Mouse (Mus musculus): Measurements from ENCODE around the gene Pheta2.
"Not testable (repeated sequence)": the region's sequence is repeated elsewhere in the genome, so short reads cannot be mapped to it uniquely, and the experiment has no call there.

The Pheta2 gene

DNA sequence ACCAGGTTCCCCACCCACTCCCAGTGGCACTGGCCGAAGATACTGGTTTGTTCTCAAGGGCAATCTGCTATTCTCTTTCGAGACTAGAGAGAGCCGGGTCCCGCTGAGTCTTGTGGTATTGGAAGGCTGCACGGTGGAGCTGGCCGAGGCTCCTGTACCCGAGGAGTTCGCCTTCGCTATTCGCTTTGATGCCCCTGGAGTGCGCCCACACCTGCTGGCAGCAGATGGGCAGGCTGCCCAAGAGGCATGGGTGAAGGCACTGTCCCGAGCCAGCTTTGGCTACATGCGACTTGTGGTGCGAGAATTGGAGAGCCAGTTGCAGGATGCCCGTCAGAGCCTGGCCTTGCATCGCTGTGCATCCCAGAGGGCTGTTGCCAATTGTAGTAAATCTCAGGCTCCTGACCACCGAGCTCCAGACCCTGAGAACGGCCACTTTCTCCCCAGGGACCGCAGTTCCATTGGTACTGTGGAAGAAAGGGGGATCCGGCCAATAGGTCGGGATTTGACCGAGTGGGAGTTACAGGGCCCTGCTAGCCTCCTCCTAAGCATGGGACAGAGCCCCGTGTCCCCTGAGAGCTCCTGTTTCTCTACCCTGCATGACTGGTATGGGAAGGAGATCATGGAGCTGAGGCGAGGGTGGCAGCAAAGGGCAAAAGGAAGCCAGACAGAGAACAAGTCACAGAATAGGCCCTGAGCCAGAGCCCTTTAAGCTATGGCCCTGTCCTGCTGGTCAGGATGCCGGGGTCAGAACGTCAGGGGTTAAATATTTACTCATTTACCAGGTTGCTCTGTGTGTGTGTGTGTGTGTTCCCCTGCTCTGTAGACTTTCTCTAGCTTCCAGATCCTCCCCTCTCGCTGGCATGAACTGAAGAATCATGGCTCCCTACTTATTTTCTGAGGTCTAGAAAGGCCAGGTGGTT, 4.9 kb downstream of the Pheta2 start:
- DNase-seq (ENCODE audit: extremely low read depth, low read depth), result no peak

DNA sequence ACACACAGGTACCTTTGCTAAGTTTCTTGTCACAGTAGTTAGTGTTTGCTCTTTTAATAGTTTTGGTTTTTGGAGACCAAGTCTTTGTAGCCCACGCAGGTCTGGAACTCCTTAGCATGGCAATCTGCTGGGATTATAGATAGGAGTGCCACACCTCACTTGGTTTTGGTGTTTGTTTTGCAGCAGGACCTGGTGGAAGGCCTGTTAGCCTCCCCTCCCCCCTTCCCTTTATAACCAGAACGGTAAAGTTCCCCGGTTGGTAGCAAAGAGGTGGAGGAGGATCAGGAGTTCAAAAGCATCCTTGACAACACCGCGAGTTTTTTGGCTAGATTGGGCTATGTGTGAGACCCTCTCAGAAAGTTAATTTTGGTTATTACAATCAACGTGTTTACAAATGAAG, 6.2 kb downstream of the Pheta2 start:
- no peak for DNase-seq (ENCODE audit: extremely low read depth, low read depth)

DNA sequence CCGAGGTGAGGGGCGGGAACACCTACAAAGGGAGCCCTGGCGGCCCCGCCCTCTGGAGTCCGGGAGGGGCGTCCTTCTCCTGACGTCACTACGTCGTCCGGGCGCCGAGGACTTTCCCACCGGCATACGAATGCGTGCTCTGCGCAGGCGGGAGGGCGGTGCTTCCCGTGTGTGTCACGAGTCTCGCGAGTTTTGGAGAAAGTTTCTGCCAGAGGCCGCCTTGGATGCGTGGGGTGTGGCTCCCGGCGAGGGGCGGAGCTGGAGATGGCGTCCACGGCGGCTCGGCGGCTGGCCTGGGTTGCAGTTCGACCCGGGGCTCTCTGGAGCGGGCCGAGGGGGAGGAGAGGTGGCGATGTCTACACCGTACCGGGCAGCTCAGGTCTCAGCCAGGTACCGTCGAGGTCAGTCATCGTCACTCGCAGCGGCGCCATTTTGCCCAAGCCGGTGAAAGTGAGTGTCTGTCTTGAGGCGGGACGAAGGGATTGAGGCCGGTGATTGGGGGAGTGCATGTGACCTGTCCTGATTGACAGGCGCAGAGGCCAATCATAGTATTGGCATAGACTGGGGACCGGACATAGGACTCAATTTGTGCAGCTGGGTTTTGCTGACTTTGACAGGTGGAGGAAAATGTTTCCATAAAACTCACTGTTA, 7.2 kb downstream of the Pheta2 start:
- DNase-seq (ENCODE audit: extremely low read depth, low read depth), result peak; percentile 95

DNA sequence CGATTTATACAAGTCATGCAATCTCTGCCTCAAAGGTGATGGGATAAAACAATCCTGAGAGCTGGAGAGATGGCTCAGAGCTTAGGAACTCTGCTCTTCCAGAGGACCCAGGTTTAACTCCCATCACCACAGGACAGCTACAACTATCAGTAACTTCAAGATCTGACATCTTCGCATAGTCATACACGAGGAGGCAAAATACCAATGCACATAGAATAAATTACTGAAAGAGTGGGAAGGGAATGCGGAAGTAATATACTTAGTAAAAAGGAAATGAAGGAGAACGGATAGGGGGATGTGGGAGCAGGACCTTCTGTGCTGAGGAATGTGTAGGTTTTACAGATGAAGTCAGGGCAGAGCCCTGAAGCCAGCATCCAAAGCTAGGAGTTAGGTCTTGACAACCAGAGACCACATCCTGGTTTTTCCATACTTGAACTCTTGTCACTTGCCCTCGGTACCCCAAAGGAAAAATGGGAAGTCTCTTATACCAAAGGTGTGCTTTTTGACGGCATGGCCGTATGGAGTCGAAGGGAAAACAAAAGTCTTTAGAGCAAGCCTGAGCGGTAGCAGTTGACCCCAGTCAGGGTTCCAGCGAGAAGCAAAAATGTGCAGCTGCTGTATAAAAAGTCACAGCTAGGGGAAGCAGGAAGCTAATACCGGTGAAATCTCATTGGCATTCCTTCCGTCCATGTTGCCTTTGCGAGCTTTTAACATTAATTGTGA, 8.0 kb downstream of the Pheta2 start:
- no peak for DNase-seq (ENCODE audit: extremely low read depth, low read depth)

DNA sequence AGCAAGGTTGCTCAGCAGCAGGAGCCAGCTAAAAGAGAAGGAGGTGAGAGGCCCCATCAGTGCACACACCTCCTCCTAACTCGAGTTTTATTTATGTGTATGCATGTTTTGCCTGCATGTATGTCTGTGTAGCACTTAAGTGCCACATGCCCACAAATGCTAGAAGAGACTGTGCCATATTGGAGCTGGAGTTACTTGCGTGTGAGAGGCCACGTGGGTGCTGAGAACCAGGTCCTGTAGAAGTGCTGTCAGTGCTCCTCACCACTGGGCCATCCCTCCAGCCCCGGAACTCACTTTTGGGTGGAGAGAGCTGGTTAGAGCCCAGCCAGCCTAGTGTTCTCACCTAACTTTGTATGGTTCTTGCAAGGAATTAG, 8.5 kb downstream of the Pheta2 start:
- no peak for DNase-seq (ENCODE audit: extremely low read depth, low read depth)

DNA sequence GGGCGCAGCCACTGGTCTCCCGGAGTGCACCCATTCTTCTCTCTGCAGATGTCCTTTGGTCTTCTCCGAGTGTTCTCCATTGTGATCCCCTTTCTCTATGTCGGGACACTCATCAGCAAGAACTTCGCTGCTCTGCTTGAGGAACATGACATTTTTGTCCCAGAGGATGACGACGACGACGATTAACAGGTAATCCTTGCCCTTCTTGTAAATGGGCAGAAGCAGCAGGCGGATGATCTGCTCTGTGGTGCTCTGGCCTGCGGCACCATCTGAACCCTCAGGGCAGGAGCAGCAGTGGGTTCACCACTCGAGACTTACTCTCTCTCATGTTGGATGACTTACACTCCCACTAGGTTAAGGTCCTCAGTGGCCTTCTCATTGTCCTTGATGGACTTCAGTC, 9.1 kb downstream of the Pheta2 start:
- no peak for DNase-seq (ENCODE audit: extremely low read depth, low read depth)

DNA sequence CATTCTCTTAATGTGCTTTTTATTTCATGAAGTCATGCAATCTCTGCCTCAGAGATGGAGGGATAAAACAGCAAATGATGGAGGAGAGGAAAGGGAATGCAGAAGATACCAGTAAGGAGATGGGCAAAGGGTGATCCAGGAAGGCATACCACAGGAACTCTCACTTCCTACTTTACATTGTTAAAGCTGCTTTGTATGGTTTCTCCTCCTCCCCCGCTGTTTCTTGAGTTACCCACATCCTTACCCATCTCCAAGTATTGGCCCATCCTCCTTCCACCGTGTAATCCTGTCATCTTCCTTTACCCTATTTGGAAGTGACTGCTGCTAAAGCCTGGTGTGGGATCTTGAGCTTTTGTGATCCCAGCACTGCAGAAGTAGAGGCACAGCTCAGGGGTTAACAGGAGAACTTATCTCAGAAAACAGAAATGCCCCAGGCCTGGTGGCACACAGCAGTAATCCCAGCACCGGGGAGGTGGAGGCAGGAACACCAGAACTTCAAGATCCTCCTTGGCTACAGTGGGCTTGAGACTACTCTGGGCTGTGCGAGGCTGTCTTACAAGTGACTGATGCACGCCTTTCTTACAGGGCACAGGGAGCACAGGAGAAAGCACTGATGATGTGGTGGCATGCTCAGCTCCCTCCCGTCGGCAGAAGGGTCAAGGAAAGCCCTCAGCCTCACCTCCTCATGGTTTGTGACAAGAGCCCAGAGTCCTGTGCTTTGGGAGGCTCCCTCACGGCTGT, 9.7 kb downstream of the Pheta2 start:
- DNase-seq (ENCODE audit: extremely low read depth, low read depth), result no peak

DNA sequence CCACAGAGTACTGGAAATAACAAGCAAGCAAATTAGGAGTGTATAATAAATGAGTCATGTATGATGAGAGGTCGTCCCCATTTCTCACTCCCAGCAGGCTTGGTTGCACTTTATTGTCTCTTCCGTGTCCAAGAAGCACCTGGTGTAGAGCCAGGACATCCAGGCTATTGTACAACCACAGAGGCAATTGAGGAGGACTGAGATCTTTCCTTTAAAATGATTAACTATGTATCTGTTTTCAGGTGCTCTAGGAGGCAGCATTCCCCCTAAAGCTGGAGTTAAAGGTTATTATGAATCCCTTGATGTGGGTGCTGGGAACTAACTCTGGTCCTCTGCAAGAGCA, 10.2 kb downstream of the Pheta2 start:
- DNase-seq (ENCODE audit: extremely low read depth, low read depth), result no peak

DNA sequence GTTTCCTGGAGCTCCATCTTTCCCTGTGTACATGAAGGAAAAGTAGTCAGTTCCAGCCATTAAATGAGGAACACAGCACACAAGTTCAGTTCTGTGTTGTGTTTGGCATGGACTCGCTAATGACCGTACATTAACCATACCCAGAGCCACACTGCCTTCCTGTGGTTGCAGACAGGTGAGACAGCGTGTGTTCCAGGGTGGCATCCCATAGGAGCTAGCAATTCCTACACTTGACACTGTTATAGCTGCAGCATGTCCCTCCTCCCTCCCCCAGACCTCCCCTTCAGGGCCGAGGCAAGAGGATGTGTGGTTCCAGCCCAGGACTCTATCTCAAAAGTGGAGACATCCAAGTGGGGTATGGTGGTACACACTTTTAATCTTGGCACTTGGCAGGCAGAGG, 11.6 kb downstream of the Pheta2 start:
- no peak for DNase-seq (ENCODE audit: extremely low read depth, low read depth)

DNA sequence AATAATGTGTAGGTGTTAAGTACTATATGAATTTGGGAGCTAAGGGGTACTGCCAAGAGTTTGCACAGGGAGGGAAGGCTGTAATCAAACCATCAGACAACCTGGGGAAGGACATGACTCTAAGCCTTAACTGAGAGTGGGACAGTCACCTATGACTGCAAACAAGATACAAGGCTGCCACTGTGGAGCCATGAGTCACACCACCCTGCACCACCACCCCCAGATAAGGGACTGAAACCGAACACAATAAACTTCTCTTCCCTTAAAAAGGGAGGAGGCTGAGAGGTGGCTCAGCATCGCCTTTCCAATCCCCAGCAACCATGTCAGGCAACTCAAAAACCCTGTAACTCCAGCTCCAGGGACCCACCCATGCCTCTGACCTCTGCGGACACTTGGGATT, 12.7 kb downstream of the Pheta2 start:
- DNase-seq (ENCODE audit: extremely low read depth, low read depth), result peak; percentile 60

DNA sequence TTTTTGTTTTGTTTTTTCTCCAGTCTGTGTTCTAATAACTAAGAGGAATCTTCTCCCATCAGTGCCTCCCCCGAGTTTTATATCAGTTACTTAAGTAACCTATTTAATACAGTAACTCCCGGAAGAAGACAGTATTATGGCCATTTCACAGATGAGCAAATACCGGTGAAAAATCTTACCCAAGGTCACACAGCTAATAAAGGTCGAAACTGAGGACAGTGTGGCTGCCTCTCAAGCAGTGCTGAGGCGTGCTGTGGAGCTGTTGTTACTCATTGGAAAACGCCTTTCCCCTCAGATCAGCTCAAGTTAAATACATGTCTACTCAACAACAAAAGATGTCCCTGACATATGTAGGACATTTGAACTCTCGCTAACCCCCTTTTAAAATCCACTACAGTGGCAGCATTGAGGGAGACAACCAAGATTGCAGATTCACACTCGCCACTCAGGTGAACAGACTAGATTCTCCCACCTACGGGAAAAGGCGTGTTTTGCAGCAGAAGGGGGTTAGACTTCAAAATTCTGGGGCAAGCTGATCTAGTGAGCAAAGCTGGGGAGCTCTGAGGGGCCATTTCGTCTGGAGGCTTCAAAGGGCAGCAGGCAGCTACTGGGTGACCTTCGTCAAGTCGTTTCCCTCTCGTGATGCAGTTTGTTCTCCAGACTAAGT, 14.5 kb downstream of the Pheta2 start:
- DNase-seq (ENCODE audit: extremely low read depth, low read depth), result no peak

DNA sequence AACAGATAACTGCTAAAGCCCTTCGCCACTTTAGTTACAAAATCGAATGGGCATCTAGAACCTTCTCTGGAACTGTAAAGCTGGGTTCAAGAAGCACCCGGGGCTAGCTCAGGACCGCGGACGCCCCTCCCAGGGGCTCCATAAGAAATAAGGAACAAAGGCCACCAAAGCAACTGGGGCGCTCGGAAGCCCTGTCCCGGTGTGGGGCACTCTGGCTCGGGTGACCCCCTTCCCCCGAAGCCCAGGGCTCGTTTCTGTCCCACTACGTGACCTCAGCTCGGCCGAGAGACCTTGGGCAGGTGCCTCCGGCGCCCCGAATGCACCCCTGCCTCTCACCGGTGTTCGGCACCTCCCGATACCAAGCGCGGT, 15.0 kb downstream of the Pheta2 start:
- no peak for DNase-seq (ENCODE audit: extremely low read depth, low read depth)

DNA sequence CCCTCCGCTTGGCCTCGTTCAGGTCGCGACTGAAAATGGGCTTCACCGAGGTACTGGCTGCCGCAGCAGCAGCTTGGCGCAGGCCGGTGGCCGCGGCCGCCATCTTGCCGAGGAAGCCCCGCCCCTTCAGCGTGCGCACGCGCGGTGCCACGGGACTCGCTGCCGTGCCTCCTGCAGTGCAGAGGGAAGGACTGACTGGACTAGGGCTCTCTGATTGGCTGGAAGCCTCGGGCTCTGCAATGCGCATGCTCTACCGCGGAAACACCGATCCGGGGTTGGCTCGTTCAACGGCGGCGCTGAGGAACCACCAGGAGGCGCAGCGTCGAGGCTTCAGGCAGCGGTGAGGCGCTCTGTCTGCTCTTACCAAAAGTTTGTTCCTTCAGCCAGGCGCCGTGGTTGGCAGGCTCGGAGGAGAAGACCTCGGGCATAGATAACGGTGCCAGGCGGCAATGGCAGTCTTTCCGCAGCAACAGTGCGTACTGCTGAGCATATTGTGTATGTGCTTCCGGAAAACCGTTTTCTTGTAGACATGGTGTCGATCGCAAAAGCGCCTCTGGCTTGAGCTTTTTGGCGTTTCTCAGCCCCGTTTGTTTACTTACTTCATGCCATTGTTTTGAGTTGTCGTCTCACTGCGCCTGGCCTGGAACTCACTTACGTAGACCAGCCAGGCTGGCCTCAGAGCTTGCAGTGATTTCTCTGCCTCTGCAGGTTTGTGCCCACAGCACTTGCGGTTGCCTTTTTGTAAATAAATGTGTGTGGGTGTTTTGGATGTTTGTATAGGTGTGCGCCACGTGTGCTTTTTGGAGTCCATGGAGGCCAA, 15.6 kb downstream of the Pheta2 start, which contains the start of gene Ndufa6:
Gene Ndufa6 (minus strand): TSS at position 197 of the 820 bp plus-strand sequence.
- peak; percentile 92 for DNase-seq (ENCODE audit: extremely low read depth, low read depth)

DNA sequence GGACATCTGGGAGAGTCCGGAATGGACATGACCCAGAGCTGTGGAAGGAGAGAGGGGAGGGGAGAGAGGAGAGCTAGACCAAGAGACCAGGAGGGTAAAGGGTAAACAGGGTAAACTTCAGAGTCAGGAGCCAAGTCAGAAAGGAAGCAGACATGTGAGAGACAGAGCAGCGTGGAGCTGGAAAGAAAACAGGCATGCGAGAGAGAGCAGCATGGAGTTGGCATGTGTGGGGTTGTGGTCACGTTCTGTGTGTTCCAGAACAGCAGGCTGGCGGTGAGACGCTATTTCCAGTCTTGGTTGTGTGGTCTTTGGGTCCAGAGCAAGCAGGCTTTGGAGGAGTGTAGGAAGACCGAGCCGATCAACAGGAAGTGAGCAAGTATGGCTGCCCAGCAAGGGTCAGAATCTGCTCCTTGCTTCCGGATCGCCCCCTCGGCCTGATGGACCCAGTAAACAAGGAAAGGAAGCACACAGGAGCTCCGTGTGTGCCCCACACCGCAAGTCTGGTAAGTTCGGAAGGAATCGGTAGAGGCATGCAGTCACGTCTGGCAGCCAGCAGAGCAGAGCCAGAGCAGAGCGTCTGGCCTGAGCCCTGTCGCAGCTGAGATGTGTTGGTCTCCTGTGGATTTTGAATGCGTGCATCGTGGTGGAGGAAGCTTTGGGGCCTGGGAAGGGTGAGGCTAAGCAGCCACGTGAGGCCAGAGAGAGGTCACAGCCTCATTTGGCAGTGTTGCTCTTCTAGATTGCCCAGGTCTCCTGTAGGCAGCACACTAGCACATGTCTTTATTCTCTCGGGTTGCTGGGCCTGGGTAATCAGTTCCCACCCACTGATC, 19.9 kb downstream of the Pheta2 start:
- DNase-seq (ENCODE audit: extremely low read depth, low read depth), result no peak

DNA sequence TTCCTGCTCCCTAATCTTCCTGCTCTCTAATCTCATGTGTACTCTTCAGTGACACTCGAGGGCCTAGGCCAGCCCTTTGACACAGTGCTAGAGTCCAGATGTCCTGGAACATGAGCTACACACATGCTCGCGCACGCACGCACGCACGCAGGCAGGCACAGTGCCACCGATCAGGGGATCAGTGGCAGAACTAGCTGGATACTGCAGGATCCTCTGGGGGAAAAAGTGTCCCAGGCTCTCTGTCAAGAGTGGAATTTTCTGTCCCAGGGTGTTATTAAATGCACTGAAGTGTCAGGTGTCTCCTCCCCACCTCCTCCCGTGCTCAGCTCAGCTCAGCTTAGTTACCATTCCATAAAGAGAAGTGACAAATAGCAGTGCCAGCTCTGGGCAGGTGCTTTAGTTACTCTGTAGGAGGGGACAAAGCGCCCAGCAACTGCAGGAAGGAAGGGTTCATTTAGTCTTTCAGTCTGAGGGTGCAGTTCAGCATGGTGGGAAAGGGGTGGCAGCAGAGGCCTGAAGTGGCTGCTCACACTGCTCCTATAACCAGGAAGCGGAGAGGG, 22.8 kb downstream of the Pheta2 start:
- no peak for DNase-seq (ENCODE audit: extremely low read depth, low read depth)

DNA sequence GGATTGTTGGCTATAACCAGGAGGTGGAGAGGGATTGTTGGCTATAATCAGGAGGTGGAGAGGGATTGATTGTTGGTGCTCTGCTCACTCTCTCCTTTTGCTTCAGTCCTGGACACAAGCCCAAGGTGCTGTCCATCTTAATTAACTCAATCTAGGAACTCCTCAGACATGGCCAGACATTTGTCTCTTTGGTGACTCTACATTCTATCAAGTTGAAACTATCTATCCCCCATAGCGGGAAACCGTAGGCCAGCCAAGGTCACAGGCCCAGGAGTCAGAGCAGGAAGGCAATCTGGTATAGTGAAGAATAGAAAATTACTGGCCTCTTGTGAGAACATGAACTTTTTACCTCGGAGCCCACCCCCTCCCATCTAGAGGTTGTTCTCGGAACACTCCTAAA, 23.5 kb downstream of the Pheta2 start:
- no peak for DNase-seq (ENCODE audit: extremely low read depth, low read depth)

DNA sequence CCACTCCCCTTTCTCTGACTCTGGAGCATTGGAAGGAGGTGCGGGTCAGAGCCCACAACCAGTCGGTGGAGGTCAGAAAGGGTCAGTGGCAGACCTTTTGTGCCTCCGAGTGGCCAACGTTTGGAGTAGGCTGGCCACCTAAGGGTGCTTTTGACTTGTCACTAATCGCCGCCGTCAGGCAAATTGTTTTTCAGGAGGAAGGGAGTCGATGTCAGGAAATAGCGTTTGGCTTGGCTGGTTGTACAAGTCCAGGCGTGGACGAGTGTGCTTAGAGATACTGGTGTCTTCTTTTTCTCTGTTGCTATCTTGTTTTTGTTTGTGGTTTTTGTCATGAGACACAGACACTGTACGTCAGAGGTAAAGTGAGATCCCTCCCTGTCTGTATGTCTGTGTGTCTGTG, 25.1 kb downstream of the Pheta2 start:
- not testable (repeated sequence) for DNase-seq (ENCODE audit: extremely low read depth, low read depth)

DNA sequence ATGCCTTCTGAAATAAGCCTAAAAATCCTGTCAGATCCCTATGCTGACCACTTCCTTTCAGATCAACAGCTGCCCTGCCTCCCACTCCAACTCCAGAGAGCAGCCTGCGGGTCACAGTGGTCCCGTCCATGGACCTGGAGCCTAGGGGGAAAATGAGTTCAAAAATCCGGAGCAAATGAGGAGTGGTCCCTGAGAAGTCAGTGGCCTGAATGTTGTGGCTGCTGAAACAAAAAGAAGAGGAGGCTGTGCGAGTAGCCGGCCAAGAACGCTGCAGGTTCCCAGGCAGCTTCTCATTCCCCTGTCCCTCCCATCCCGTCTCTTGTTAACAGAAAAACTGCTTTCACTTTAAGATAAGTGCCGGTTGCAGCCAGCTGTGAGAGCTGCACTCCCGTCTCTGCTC, 25.8 kb downstream of the Pheta2 start:
- not testable (repeated sequence) for DNase-seq (ENCODE audit: extremely low read depth, low read depth)

DNA sequence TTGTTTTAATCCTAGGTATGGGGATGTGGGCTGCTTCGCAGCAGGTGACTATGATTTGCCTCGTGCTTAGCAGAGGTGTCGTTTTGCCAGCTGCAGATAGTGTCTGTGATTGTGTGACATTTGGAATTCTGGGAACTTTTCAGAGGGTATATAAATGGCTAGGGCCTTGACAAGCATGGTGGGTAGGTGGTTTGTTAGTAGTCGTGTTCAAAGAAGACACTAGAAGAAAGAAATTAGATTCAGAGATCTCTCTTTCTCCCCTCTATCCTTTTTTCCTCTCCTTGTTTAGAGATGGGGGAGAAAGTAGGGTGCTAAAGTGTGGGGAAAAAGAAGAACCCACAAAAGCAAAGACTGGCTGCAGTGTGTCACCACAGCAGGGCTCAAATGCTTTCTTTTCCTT, 29.4 kb downstream of the Pheta2 start:
- no peak for DNase-seq (ENCODE audit: extremely low read depth, low read depth)

Measured in MEL-GATA-1-ER (cell line).